ENCODE assay signal across 9 mouse cellular contexts in the genomic region with DNA sequence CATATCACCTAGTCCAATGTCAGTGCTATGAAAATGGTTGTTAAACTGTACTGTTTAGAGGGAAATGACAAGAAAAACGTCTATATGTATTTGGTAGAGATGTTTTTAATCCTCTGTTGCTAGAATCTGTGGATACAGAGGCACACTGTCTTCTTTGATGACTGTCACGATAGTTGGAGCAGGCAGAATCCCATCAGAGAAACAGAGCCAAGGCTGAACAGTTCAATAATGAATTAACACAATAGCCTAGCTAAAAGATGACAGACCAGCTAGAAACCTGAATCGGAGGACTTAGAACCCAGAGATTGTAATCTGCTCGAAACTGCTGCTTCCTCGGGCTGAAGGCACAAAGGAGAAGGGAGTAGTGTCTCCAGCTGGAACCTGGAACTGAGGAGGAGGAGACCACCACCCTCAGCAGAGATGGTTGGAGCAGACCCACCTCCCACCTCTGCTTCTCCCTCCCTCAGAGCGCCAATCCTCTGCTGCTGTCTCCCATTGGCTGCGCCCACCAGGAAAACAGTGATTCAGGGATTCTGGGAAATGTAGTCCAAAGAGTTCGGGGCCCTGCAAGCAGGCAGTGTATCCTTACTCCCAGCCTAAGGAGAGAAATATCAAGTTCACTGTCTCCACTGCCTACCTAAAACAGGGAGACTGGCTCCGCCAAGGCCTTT.
DNase-seq lines count a peak whose midpoint lies in the region; ATAC-seq lines count a peak whose summit lies in the region.
"Had no signal": no experiment of that assay in that cellular context is flagged by ENCODE, and none has a peak within 500 bp of the region (broad histone marks: within the 10 kb centered on the region; RNA-seq: fewer than 3 reads in every experiment).

No protein-coding gene starts in this region.

- H3K4me3 ChIP-seq in forebrain, embryonic 14.5 days (ENCODE audit: low read depth, low read length): peak overlapping the region; percentile 17
- H3K4me3 ChIP-seq in liver, embryonic 15.5 days (replicated peaks): peak overlapping the region; percentile 22; the same call in 1 of the 2 replicates
- peak overlapping the region; percentile 33 for H3K4me3 ChIP-seq in neural tube, embryonic 14.5 days (ENCODE audit: low read depth, low read length)

- intact Hi-C loops in heart, postnatal 36 days (cut with DNase I): no loop called here

- H3K9ac ChIP-seq in forebrain, embryonic 14.5 days (ENCODE audit: low read length): peak overlapping the region; percentile 59
- no peak overlapping the region for H3K9ac ChIP-seq in liver, embryonic 15.5 days
- peak overlapping the region; percentile 65 for H3K9ac ChIP-seq in neural tube, embryonic 14.5 days (replicated peaks; ENCODE audit: low read depth, low read length)

- peak; percentile 98 for ATAC-seq in cerebellum, adult (ENCODE audit: insufficient number of reproducible peaks, low FRiP score, low TSS enrichment)
- ATAC-seq in forebrain, embryonic 14.5 days: peak; percentile 100
- ATAC-seq in liver, embryonic 15.5 days (ENCODE audit: insufficient read depth): no peak
- ATAC-seq in neural tube, embryonic 14.5 days (ENCODE audit: low read depth): peak; percentile 99

- no peaks in the 10 kb centered on the region for H3K27me3 ChIP-seq in forebrain, embryonic 14.5 days (replicated peaks; ENCODE audit: control insufficient read depth, insufficient read depth, low read length)
- no peaks in the 10 kb centered on the region for H3K27me3 ChIP-seq in liver, embryonic 15.5 days
- no peaks in the 10 kb centered on the region for H3K27me3 ChIP-seq in neural tube, embryonic 14.5 days (ENCODE audit: control insufficient read depth, insufficient read depth, low read length)

- DNase-seq in 3134 (ENCODE audit: extremely low read depth, insufficient read length, low spot score): peak; percentile 49
- peak; percentile 96 for DNase-seq in forebrain, embryonic 14.5 days (ENCODE audit: low spot score)
- peak; percentile 55 to 64 for DNase-seq in heart, postnatal 36 days
- DNase-seq in layer of hippocampus, adult 18-20 months (ENCODE audit: low spot score in 2 of 2): peak; percentile 85 to 92
- no peak for DNase-seq in spleen, postnatal 10 days (ENCODE audit: low spot score in 2 of 2)

- H3K36me3 ChIP-seq in forebrain, embryonic 14.5 days (ENCODE audit: control insufficient read depth, insufficient read depth, low read length): no peaks in the 10 kb centered on the region
- H3K36me3 ChIP-seq in liver, embryonic 15.5 days (replicated peaks): no peaks in the 10 kb centered on the region
- no peaks in the 10 kb centered on the region for H3K36me3 ChIP-seq in neural tube, embryonic 14.5 days (ENCODE audit: control insufficient read depth, insufficient read depth, low read length)
- H3K36me3 ChIP-seq: G1E had no signal

- 14% methylated on average over 9 of the region's 9 CpGs for WGBS in forebrain, embryonic 14.5 days
- 24% methylated on average over 9 of the region's 9 CpGs for WGBS in liver, embryonic 15.5 days (ENCODE audit: insufficient replicate concordance)
- WGBS in neural tube, embryonic 14.5 days: 14% methylated on average over 9 of the region's 9 CpGs

- no peaks in the 10 kb centered on the region for H3K4me1 ChIP-seq in forebrain, embryonic 14.5 days (ENCODE audit: control insufficient read depth, insufficient read depth, low read length)
- peaks cover 27% of the 10 kb centered on the region for H3K4me1 ChIP-seq in liver, embryonic 15.5 days (replicated peaks)
- no peaks in the 10 kb centered on the region; the same call in 1 of the 2 replicates for H3K4me1 ChIP-seq in neural tube, embryonic 14.5 days (ENCODE audit: control insufficient read depth, insufficient read depth, low read length)

- H3K9me3 ChIP-seq in forebrain, embryonic 14.5 days (replicated peaks; ENCODE audit: control insufficient read depth, low read length): no peaks in the 10 kb centered on the region
- no peaks in the 10 kb centered on the region for H3K9me3 ChIP-seq in liver, embryonic 15.5 days (replicated peaks)
- H3K9me3 ChIP-seq in neural tube, embryonic 14.5 days (ENCODE audit: control insufficient read depth, low read length): no peaks in the 10 kb centered on the region
- H3K9me3 ChIP-seq: G1E had no signal

- peak overlapping the region; percentile 43 for H3K4me2 ChIP-seq in forebrain, embryonic 14.5 days (ENCODE audit: low read length)
- peak overlapping the region; percentile 53 for H3K4me2 ChIP-seq in liver, embryonic 15.5 days
- H3K4me2 ChIP-seq in neural tube, embryonic 14.5 days (ENCODE audit: low read depth, low read length): peak overlapping the region; percentile 60

- H3K27ac ChIP-seq in forebrain, embryonic 14.5 days (ENCODE audit: low read depth, low read length): peak overlapping the region; percentile 44; the same call in 1 of the 2 replicates
- no peak overlapping the region for H3K27ac ChIP-seq in liver, embryonic 15.5 days (replicated peaks)
- H3K27ac ChIP-seq in neural tube, embryonic 14.5 days (ENCODE audit: low read depth, low read length): peak overlapping the region; percentile 81

Comparison
In these comparisons a context has a peak if more than half of its experiments do, and no peak if none do; other contexts are left out.
1. DNase-seq: peak in 3134 (single experiment), forebrain, embryonic 14.5 days (single experiment), heart, postnatal 36 days (2 of 2) and layer of hippocampus, adult 18-20 months (2 of 2); none in spleen, postnatal 10 days (0 of 2).
2. Peak in every context shown above with its lines, with median percentiles within 50 percentile points of each other: H3K4me2 ChIP-seq and H3K4me3 ChIP-seq.